Mouse (Mus musculus) adrenal gland, postnatal 25 days (tissue): ENCODE results near the gene Btnl4. TPM values are rescaled to one million over a fixed set of nuclear protein-coding genes. Genes with fewer than 3 reads are reported as not detected.
"Not testable (repeated sequence)": the region's sequence is repeated elsewhere in the genome, so short reads cannot be mapped to it uniquely, and the experiment has no call there.

Source experiments
- DNase-seq: peaks from one replicate; pipeline ENCODE4 v3.0.0; 2021; ENCODE audit warnings: mixed read lengths
- long read RNA-seq: library from polyadenylated mRNA; stranded (forward); transcript quantifications from one replicate; pipeline ENCODE4 v2.0.0, GENCODE M21; 2021
- total RNA-seq: library from RNA; stranded (reverse); gene quantifications from 2 replicates; pipeline ENCODE4 v1.2.3, GENCODE M21; 2021

Gene Btnl4
- total RNA-seq: not detected in 2 replicates
- long read RNA-seq: 0 reads

DNA sequence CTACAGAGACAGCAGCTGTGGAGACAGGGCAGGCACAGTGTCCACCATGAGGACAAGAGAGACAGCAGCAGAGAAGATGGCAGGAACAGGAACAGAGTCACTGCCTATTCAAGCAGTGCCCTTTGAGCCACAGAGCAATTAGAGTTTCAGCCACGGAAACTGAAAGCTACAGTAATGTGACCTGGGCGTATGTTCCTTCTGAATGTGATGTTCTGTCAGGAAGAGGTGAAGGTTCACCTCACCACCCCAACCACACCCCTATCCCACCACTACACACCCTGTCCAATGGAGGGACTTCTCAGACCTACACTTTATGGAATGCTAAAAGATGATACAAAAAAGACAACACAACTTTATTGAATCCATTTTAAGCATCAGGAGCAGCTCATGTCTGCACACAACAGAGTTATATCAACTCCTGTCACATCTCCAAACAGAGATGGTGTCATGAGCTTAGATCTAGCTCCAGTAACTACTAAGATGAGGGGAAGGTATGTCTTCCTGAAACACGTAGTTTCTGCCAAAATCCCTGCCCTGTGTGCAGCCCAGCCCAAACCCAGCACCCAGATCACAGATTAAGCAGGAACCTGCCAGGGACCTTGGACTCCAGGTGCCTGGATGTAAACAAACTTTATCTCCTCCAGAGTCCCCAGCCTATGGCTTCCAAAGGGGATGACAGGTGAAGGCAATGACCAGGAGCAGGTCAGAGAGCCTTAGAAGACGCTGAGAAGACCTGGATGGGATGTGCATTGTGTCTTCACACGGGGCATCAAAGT, at the start of gene Btnl4:
Btnl4 (minus strand) TSS at position 81 of the 776 bp plus-strand sequence.
- DNase-seq: not testable (repeated sequence)

DNA sequence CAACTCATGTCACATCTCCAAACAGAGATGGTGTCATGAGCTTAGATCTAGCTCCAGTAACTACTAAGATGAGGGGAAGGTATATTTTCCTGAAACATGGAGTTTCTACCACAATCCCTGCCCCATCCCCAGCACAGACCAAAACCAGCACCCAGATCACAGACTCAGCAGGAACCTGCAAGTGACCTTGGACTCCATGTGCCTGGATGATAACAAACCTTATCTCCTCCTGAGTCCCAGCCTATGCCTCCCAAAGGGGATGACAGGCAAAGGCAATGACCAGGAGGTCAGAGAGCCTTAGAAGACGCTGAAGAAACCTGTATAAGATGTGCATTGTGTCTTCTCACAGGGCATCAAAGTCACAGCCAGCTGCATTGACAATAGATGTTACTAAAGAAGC, 41.9 kb upstream of the Btnl4 start:
- no peak for DNase-seq

DNA sequence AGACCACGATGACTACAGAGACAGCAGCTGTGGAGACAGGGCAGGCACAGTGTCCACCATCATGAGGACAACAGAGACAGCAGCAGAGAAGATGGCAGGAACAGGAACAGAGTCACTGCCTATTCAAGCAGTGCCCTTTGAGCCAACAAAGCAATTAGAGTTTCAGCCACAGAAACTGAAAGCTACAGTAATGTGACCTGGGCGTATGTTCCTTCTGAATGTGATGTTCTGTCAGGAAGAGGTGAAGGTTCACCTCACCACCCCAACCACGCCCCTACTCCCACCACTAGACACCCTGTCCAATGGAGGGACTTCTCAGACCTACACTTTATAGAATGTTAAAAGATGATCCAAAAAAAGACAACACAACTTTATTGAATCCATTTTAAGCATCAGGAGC, 41.5 kb upstream of the Btnl4 start:
- DNase-seq: not testable (repeated sequence)

DNA sequence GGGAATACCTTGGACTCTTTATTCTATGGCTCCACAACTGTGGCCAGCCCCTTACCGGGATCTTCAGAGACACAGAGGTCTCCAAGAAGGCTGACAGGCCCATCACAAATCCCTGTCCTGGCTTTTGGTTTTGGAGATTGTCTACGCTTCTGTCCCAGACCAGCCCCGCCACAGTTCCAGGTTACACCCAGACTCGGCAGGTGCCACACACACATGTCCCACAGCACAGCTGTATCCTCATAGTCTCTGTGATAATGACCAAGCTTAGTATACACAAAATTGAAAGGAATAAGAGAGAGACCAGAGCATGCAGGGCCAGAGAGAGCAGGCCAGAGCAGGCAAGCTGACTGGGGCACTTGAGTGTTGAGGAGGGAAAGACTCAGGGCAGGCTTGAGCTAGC, 40.7 kb upstream of the Btnl4 start:
- no peak for DNase-seq

DNA sequence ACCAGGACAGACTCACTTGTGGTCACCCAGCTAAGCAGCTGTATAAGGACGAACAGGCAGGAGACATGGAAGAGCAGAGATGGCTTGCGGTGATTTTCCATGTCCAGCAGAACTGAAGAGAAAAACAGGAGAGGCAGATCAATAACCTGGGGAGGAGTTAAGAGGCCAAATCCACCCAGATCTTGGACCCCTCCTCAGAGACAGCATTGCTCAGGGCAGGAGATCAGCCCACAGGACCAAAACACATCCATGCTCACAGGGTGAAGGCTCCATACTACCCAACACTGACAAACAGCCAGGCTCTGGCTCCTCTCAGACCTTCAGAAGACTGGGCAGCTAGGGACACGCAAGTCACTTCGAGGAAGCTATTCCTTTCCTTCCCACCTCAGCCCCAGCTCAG, 40.1 kb upstream of the Btnl4 start, which contains the start of gene Btnl6:
Btnl6 (minus strand) TSS at position 101 of the 400 bp plus-strand sequence.
- DNase-seq: no peak

DNA sequence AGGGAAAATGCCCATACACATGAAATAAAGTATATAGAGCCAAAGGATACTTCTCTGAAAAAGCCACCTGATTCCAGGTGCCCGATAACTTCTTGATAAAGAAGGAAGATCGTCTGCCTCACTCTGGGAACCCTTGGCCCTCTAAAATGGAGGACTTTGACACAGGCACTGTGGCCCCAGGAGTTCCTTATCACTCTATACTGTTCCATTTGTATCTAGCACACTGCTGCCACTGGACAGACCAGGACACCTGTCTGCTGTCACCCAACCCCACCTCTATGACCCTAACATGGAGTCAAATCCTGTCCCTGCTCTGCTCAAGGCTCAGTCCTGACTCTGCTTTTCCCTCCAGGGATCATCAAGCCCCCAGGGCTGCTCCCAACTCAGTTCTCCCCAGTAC, 39.4 kb upstream of the Btnl4 start:
- no peak for DNase-seq

DNA sequence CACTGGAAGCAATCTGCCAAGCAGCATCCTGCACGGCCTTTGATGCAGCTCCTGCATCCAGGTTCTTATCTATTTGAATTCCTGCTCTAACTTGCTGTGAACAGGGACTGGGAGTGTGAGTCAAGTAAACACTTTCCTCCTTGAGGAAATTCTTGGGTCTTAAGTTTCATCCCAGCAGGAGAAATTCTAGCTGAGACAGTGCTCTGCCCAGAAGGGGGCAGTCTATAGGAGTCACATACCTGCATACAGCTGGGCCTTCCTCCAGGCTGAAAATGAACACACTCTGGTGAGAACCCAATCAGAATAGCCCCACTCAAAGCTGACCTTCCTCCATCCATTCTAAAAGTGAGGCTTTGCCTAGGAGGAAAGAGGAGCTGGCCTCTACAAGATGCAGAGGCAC, 34.6 kb upstream of the Btnl4 start:
- not testable (repeated sequence) for DNase-seq

DNA sequence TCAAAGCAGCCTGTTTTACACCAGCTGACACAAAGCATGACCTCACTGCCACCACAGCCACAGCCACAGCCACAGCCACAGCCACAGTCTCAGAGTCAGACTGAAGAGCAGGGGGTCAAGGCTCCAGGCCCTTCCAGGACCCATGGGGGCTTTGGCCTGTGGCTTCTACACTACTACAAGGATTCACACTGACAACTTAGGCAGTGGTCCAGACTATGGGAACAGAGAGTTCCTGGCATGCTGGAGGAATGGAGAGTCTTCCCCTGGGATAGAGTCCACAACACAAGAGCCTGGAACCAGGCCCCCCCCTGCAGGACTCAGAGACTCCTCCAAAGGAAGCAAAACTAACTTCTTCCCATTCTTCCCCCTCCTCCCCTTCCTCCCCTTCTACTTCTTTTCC, 30.5 kb upstream of the Btnl4 start:
- DNase-seq: no peak

DNA sequence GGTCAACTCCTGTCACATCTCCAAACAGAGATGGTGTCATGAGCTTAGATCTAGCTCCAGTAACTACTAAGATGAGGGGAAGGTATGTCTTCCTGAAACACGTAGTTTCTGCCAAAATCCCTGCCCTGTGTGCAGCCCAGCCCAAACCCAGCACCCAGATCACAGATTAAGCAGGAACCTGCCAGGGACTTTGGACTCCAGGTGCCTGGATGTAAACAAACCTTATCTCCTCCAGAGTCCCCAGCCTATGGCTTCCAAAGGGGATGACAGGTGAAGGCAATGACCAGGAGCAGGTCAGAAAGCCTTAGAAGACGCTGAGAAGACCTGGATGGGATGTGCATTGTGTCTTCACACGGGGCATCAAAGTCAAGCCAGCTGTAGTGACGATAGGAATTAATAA, 20.6 kb upstream of the Btnl4 start:
- not testable (repeated sequence) for DNase-seq

DNA sequence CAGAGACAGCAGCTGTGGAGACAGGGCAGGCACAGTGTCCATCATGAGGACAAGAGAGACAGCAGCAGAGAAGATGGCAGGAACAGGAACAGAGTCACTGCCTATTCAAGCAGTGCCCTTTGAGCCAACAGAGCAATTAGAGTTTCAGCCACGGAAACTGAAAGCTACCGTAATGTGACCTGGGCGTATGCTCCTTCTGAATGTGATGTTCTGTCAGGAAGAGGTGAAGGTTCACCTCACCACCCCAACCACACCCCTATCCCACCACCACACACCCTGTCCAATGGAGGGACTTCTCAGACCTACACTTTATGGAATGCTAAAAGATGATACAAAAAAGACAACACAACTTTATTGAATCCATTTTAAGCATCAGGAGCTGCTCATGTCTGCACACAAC, 20.2 kb upstream of the Btnl4 start:
- not testable (repeated sequence) for DNase-seq

DNA sequence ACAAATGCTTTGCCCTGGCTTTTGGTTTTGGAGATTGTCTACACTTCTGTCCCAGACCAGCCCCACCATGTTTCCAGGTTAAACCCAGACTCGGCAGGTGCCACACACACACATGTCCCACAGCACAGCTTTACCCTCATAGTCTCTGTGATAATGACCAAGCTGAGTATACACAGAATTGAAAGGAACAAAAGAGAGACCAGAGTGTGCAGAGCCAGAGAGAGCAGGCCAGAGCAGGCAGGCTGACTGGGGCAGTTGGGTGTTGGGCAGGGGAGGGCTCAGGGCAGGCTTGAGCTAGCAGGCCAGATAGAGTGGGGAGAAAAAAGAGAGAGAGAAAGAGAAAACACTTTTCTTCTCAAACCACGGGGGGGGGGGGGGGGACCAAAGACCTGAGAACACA, 19.4 kb upstream of the Btnl4 start:
- no peak for DNase-seq

DNA sequence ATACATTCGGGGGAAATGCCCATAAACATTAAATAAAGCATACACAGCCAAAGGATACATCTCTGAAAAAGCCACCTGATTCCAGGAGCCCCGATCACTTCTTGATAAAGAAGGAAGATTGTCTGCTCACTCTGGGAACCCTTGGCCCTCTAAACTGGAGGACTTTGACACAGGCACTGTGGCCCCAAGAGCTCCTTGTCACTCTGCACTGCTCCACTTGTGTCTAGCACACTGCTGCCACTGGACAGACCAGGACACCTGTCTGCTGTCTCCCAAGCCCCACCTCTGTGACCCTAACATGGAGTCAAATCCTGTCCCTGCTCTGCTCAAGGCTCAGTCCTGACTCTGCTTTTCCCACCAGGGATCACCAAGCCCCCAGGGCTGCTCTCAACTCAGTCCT, 18.0 kb upstream of the Btnl4 start:
- not testable (repeated sequence) for DNase-seq

DNA sequence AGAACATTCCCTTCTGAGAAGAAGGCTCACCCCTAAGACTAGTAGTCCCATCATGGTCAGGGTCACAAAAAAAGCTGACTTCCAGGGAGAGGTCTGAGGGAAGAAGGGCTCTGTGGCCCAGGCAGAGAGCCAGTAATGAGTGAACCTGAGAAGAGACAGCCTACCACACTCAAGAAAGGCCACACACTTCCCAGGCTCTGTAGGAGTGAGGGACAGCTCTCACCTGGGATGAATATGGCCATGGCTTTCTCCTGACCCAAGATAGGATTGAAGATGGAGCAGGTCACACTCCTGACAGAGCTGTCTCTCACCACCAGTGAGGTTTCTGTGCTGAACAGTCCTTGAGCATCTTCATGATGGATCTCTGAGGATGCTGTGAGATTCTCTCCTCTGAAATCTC, 15.7 kb upstream of the Btnl4 start:
- no peak for DNase-seq

DNA sequence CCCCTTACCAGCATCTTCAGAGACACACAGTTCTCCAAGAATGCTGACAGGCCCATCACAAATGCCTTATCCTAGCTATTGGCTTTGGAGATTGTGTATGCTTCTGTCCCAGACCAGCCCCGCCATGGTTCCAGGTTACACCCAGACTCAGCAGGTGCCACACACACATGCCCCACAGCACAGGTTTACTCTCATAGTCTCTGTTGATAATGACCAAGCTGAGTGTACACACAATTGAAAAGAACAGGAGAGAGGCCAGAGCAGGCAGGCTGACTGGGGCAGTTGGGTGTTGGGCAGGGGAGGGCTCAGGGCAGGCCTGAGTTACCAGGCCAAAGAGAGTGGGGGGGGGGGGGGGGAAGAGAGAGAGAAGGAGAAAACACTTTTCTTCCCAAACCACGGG, 691 bp downstream of the Btnl4 start:
- DNase-seq: no peak

DNA sequence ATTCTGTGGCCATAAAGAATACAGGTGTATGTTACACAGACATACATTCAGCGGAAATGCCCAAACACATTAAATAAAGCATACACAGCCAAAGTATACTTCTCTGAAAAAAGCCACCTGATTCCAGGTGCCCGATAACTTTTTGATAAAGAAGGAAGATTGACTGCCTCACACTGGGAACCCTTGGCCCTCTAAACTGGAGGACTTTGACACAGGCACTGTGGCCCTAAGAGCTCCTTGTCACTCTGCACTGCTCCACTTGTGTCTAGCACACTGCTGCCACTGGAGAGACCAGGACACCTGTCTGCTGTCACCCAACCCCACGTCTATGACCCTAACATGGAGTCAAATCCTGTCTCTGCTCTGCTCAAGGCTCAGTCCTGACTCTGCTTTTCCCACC, 2.1 kb downstream of the Btnl4 start:
- no peak for DNase-seq

DNA sequence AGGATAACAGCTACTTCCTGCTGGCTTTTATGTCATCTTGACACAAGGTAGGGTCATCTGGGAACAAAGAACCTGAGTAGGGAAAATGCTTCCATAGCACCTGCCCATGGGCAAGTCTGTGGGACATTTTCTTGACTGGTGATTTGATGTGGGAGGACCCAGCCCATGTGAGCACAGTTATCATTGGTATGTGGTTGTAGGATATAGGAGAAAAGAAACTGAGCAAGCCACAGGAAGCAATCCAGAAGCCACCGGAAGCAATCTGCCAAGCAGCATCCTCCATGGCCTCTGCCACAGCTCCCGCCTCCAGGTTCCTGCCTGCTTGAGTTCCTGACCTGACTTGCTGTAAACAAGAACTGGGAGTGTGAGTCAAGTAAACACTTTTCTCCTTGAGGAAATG, 6.6 kb downstream of the Btnl4 start:
- DNase-seq: no peak

DNA sequence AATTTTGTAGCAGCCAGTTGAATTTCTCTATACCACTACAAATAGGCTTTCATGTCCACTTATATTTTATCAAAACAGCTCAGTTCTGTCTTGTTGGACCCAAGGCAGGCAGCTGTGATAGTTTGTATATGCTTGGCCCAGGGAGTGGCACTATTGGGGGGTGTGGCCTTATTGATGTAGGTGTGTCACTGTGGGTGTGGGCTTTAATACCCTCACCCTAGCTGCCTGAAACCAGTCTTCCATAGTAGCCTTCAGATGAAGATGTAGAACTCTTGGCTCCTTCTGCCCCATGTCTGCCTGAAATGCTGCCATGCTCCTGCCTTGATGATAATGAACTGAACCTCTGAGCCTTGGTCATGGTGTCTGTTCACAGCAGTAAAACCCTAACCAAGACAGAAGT, 11.2 kb downstream of the Btnl4 start:
- DNase-seq: not testable (repeated sequence)

DNA sequence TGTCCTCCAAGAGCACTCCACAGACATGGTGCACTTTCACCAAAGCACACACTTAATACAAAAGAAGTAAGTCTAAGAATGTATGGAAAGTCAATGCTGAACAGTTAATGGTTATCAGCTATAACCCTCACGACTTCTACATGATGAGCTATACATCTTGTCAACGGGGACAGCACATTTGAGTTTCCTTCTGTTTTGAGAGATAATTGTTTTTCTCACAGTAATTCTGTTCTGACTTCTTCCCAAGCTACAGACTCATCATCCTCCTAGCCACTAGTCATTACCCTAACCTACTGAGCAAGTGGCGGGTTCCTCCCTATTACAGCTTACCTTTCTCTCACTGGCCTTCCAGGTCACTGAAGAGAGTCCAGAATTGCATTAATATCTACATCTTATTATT, 17.9 kb downstream of the Btnl4 start:
- no peak for DNase-seq

DNA sequence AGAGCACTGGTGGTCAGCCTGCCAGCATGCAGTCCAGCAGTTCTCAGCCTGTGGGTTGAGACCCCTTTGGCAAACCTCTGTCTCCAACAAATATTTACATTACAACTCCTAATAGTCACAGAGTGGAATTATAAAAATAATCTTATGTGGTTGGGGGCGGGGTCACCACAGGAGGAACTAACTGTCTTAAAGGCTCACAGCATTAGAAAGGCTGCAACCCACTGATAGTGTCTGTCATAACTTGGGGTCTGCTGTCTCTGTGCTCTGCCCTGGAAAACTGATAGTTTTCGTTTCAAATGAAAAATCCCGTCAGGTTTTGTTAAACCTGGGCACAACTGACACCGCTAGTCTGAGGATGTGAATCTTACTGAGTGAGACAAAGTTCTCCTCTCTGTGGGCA, 19.4 kb downstream of the Btnl4 start:
- no peak for DNase-seq

DNA sequence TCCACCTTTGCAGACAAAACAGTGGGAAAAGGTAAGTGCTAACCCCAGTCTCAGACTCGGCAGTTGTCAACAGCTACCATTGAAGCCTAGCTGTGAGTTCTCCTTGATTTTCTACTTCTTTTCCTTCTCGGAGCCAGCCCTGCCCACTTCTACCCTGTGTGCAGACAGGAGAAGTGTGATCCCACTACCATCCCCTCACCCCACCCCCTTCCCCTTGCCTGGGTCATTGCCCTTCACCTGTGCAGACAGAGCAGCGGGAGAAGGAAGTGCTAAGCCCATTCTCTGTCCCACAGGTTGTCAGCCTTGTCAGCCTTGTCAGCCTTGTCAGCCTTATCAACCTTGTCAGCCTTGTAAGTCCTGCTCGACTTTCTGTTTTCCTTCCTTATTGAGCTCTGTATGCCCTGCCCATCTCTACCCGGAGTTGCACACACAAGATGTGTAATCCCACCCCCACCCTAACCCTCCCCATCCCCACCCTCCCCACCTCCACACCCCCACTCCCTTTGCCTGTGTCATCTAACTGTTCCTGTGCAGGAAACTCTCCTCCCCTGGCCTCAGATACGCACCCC, 28.6 kb downstream of the Btnl4 start:
- no peak for DNase-seq

DNA sequence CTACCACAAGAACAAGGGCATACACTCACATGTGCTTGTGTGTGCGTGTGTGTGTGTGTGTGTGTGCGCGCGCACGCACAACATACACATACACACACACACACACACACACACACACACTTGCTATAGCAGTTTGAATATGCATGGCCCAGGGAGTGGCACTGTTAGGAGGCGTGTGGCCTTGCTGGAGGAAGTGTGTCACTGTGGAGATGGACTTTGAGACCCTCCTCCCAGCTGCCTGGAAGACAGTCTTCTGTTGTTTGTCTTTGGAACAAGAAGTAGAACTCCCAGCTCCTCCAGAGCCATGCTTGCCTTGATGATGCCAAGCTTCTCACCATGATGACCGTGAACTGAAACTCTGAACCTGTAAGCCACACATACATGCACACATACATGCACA, 35.1 kb downstream of the Btnl4 start:
- no peak for DNase-seq

DNA sequence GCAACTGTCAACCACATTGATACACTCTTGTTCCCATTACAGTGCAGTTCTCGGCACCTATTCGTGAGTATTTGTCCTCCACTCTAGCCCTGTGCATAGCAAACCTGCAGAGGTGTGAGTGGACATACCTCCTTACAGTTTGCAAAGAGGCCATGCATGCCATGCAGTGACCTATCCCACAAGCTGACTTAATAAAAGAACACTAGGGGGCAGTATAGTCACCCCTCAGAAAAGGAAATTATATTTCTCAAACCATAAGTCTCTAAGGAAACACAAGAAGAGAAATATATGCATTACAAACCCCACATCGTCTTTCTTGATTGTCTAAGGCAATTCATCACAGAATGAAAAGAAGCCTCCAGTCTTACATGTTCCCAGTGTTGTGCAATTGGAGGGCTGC, 37.3 kb downstream of the Btnl4 start:
- DNase-seq: no peak

DNA sequence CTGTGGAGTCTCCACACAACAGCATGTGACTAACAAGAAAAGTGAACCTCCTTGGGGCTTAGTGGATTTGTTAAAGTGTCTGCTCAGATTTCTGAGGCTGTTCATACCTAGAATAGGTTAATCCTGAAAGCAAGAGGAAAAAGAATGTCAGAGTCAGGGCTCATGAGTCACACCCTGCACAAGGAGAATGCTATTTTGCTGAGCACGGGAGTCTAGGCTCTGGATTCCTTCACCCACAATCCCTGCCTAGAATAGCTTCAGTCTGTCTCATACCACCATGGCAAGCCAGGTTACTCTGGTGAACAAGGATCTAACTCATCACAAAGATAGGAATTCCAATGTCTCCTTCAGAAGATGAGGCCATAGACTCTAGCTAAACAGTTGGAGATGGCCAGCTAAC, 38.5 kb downstream of the Btnl4 start:
- no peak for DNase-seq

DNA sequence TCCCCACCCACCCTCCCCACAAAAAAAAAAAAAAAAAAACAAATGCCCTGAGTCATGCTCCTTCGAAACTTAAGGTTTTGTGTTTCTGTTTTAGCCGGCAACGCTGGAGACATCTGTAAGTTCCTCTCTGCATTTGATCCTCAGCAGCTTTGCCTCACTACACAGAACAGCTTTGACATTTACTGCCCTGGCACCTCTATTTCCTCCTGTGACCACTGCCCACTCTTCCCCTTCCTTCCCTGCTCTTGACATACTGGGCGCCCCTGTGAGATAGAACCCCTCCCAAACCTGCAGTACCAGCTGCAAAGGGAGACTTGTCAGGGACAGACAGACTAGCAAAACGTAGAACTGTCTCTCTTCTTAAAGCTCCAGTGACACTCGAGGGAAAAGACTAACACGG, 39.5 kb downstream of the Btnl4 start:
- no peak for DNase-seq
